ENCODE assay signal across 12 mouse cellular contexts in genomic region chr12:113911770-113912169, GRCm38 (mm10).
DNase-seq lines count a peak whose midpoint lies in the region; ATAC-seq and TF ChIP-seq lines count a peak whose summit lies in the region.
"Had no signal": no experiment of that assay in that cellular context is flagged by ENCODE, and none has a peak within 500 bp of the region (broad histone marks: within the 10 kb centered on the region; RNA-seq: fewer than 3 reads in every experiment).

No protein-coding gene starts in this region.

- H3K4me1 ChIP-seq in spleen, adult 2 months (ENCODE audit: control insufficient read depth, insufficient read depth, insufficient read length), result no peaks in the 10 kb centered on the region
- H3K4me1 ChIP-seq in bone marrow, adult 2 months (ENCODE audit: control insufficient read depth, insufficient read depth, low read length), result no peaks in the 10 kb centered on the region
- H3K4me1 ChIP-seq in stomach, postnatal 0 days (replicated peaks; ENCODE audit: control insufficient read depth, insufficient read depth), result no peaks in the 10 kb centered on the region

- ATAC-seq in stomach, postnatal 0 days (ENCODE audit: low FRiP score, low TSS enrichment), result no peak

- no peak overlapping the region for H3K9ac ChIP-seq in stomach, postnatal 0 days (ENCODE audit: low read length)

- peak; percentile 0 for DNase-seq in embryo, embryonic 10.5 days (ENCODE audit: low spot score)
- no peak for DNase-seq in embryo, embryonic 11 days
- no peak for DNase-seq in spleen, adult 2 months (ENCODE audit: low read depth in 1 of 2, low spot score in 2 of 2)
- DNase-seq in spleen, adult 12 weeks (ENCODE audit: low spot score), result no peak
- DNase-seq in stomach, postnatal 0 days (ENCODE audit: low spot score), result no peak
- DNase-seq in left cerebral cortex, postnatal 14 days (ENCODE audit: low spot score in 2 of 2), result no peak
- no peak for DNase-seq in retina, embryonic 14.5 days (ENCODE audit: low spot score)
- DNase-seq: cerebellum, adult 18-20 months; heart, adult 18-20 months; heart, postnatal 4 days had no signal

- H3K4me3 ChIP-seq in spleen, adult 2 months (ENCODE audit: extremely low read depth, insufficient read depth, insufficient read length), result no peak overlapping the region
- no peak overlapping the region for H3K4me3 ChIP-seq in bone marrow, adult 2 months (replicated peaks; ENCODE audit: control insufficient read depth, low read depth, low read length)
- H3K4me3 ChIP-seq in stomach, postnatal 0 days (ENCODE audit: low read depth, low read length), result no peak overlapping the region

- 39% methylated on average over 3 of the region's 3 CpGs for WGBS in spleen, adult 2 months
- WGBS in bone marrow, adult 2 months, result 35% methylated on average over 3 of the region's 3 CpGs
- WGBS in stomach, postnatal 0 days, result 36% methylated on average over 3 of the region's 3 CpGs

- TF ChIP-seq CTCF in spleen, adult 2 months (IDR thresholded peaks at IDR 0.05; ENCODE audit: extremely low read depth, insufficient read depth, insufficient read length, insufficient replicate concordance), result peak; percentile 30; the same call in 1 of the 2 replicates
- peak; percentile 48 for TF ChIP-seq CTCF in bone marrow, adult 2 months (IDR thresholded peaks at IDR 0.05; ENCODE audit: control insufficient read depth, insufficient read depth, low read length)
- TF ChIP-seq CTCF in stomach, postnatal 0 days (IDR thresholded peaks at IDR 0.05; ENCODE audit: low read depth), result peak; percentile 25; the same call in 1 of the 2 replicates

- H3K4me2 ChIP-seq in stomach, postnatal 0 days (replicated peaks; ENCODE audit: low read depth), result no peak overlapping the region
- H3K4me2 ChIP-seq: midbrain, embryonic 11.5 days had no signal

- no peak overlapping the region for H3K27ac ChIP-seq in spleen, adult 2 months (ENCODE audit: insufficient read depth, low read length)
- no peak overlapping the region for H3K27ac ChIP-seq in bone marrow, adult 2 months (ENCODE audit: control insufficient read depth, insufficient read depth, low read depth, low read length, poor library complexity)
- no peak overlapping the region for H3K27ac ChIP-seq in stomach, postnatal 0 days (replicated peaks)

- TF ChIP-seq POLR2A in spleen, adult 2 months (IDR thresholded peaks at IDR 0.05; ENCODE audit: low read depth, low read length), result no peak
- TF ChIP-seq POLR2A in bone marrow, adult 2 months (IDR thresholded peaks at IDR 0.05; ENCODE audit: borderline replicate concordance, control insufficient read depth, low read depth, low read length), result no peak

- H3K9me3 ChIP-seq in stomach, postnatal 0 days (ENCODE audit: control insufficient read depth, low read length), result no peaks in the 10 kb centered on the region

- intact Hi-C loops in left cerebral cortex, postnatal 14 days (cut with DNase I), result no loop called here

- H3K36me3 ChIP-seq in spleen, adult 2 months (ENCODE audit: control insufficient read depth, insufficient read depth, low read length), result no peaks in the 10 kb centered on the region
- no peaks in the 10 kb centered on the region for H3K36me3 ChIP-seq in stomach, postnatal 0 days (ENCODE audit: control insufficient read depth, insufficient read depth, low read length)

- TF ChIP-seq EP300 in stomach, postnatal 0 days (optimal IDR thresholded peaks at IDR 0.05), result no peak

- H3K27me3 ChIP-seq in spleen, adult 2 months (ENCODE audit: control insufficient read depth, insufficient read depth, low read length), result no peaks in the 10 kb centered on the region
- no peaks in the 10 kb centered on the region for H3K27me3 ChIP-seq in stomach, postnatal 0 days (ENCODE audit: control insufficient read depth, insufficient read depth, low read length)
